Mouse (Mus musculus): ENCODE measurements around the gene Tgfbr3.

DNA sequence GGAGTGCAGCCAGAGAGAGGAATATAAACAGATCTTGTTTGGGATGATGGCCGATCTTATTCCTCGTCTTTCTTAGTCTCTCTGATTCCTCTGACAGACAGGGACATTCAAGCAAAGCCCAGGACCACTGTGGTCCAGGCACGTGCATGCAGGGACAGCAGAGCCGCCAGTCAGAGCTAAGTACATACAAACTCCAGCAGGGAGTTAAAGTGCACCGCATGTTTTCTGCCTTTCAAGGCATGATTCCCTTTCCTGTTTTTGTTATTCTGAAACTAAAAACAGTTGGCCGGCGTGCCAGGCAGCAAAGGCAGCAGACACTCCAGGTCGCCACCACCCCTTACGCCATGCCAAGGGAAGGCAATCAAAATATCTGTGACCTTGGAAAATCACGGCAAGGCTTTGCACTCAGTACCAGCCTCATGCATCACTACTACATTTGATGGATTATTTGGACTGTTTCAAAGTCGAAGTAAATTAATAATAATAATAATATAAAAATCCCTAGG is 143.3 kb downstream of the Tgfbr3 start:
- no peak for TF ChIP-seq CTCF (IDR thresholded peaks at IDR 0.05; ENCODE audit: insufficient read depth, low read depth, low read length)
- no peak for TF ChIP-seq POLR2A (IDR thresholded peaks at IDR 0.05; ENCODE audit: insufficient read depth, low read depth, low read length)

All from olfactory bulb, adult 2 months (tissue).